Mouse (Mus musculus) hematopoietic multipotent progenitor cell, adult 10-12 weeks (in vitro differentiated cells): Measurements from ENCODE around the gene Carmil2. TPM values are rescaled to one million over a fixed set of nuclear protein-coding genes. Genes with fewer than 3 reads are reported as not detected.

Source experiments
- polyA plus RNA-seq: library from polyadenylated mRNA; stranded (reverse); fragments of >175 nt; gene quantifications from 2 replicates; pipeline ENCODE4 v1.2.3, GENCODE M21; 2012; ENCODE audit warnings: low replicate concordance

Carmil2 gene
- 183 and 580 TPM in 2 replicates for polyA plus RNA-seq

GRCm38 (mm10) chr8:105685796-105686308, at the start of gene Carmil2:
Gene Carmil2, plus strand, starts transcription at chr8:105686274.

DNA sequence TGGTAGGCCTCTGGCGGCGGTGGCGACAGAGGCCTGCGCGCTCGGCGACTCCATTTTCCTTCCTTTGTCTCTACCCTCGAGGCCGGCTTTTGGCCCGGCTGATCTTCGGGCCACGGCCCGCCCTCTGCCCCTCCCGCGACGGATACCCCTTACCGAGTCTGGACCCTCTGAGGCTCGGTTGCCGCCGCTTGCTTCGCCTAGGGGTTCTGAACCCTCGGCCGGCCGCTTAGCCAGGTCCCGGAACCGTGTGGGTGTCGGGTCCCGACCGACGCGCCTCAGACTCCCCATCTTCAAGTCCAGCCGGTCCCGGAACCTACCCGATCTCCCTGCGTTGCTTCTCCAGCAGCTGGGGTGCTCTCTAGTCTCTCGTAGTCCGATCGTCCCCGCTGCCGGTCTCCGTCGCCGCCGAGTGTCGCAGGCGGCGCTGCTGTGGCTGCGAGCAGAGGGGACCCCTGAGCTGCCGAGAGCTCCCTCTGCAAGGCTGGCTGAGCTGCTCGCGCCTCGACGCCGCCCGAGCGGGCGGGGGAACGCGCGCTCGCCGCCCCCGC, 49.0 kb upstream of the Carmil2 start, which contains the start of gene Agrp:
TSS of gene Agrp (minus strand) at position 431 of the 548 bp plus-strand sequence.

GRCm38 (mm10) chr8:105700966-105701824, 15.1 kb downstream of the Carmil2 start, which contains the start of the genes Acd and Pard6a:
Gene Acd, minus strand, starts transcription at chr8:105701102.
Gene Pard6a, plus strand, starts transcription at chr8:105701148.

GRCm38 (mm10) chr8:105707498-105708403, 21.7 kb downstream of the Carmil2 start, which contains the start of the genes 4933405L10Rik and Enkd1:
Gene 4933405L10Rik, plus strand, starts transcription at chr8:105707655.
Gene Enkd1, minus strand, starts transcription at chr8:105708210.

Other genes with a start within 250 kb of the Carmil2 start
- gene Tppp3, start 214.7 kb upstream of the Carmil2 start, polyA plus RNA-seq: 11.8 and 41.7 TPM in 2 replicates
- 8.8 and 14.2 TPM in 2 replicates for gene Zdhhc1, start 189.4 kb upstream of the Carmil2 start, polyA plus RNA-seq
- 0.06 TPM in 1 of 2 replicates, not detected in the other for gene Hsd11b2, start 167.5 kb upstream of the Carmil2 start, polyA plus RNA-seq
- 16.6 and 36.8 TPM in 2 replicates for gene Atp6v0d1, start 120.2 kb upstream of the Carmil2 start, polyA plus RNA-seq
- gene Ripor1, start 81.0 kb upstream of the Carmil2 start, polyA plus RNA-seq: 13.2 and 17.0 TPM in 2 replicates
- 167 and 352 TPM in 2 replicates for gene Ctcf, start 49.7 kb upstream of the Carmil2 start, polyA plus RNA-seq
- not detected in 2 replicates for gene Agrp, start 48.9 kb upstream of the Carmil2 start, polyA plus RNA-seq
- 23.1 and 61.2 TPM in 2 replicates for gene Acd, start 14.8 kb downstream of the Carmil2 start, polyA plus RNA-seq
- gene Pard6a, start 14.9 kb downstream of the Carmil2 start, polyA plus RNA-seq: 5.1 and 6.2 TPM in 2 replicates
- not detected in 2 replicates for gene 4933405L10Rik, start 21.4 kb downstream of the Carmil2 start, polyA plus RNA-seq
- gene Enkd1, start 21.9 kb downstream of the Carmil2 start, polyA plus RNA-seq: 8.9 and 12.2 TPM in 2 replicates
- 3.2 and 6.1 TPM in 2 replicates for gene Gfod2, start 72.4 kb downstream of the Carmil2 start, polyA plus RNA-seq
- 19.8 and 48.7 TPM in 2 replicates for gene Ranbp10, start 141.1 kb downstream of the Carmil2 start, polyA plus RNA-seq
- 0.07 TPM in 1 of 2 replicates, not detected in the other for gene Tsnaxip1, start 141.5 kb downstream of the Carmil2 start, polyA plus RNA-seq
- 9.2 and 12.3 TPM in 2 replicates for gene Cenpt, start 167.0 kb downstream of the Carmil2 start, polyA plus RNA-seq
- 19.0 and 24.1 TPM in 2 replicates for gene Thap11, start 168.9 kb downstream of the Carmil2 start, polyA plus RNA-seq
- 38.8 and 39.6 TPM in 2 replicates for gene Nutf2, start 174.3 kb downstream of the Carmil2 start, polyA plus RNA-seq
- 23.1 and 27.6 TPM in 2 replicates for gene Edc4, start 194.6 kb downstream of the Carmil2 start, polyA plus RNA-seq
- 3.1 and 6.7 TPM in 2 replicates for gene Nrn1l, start 207.3 kb downstream of the Carmil2 start, polyA plus RNA-seq
- gene Pskh1, start 214.2 kb downstream of the Carmil2 start, polyA plus RNA-seq: 9.4 and 20.9 TPM in 2 replicates
- 0.53 and 1.1 TPM in 2 replicates for gene Ctrl, start 247.6 kb downstream of the Carmil2 start, polyA plus RNA-seq